Mouse (Mus musculus): Measurements from ENCODE around the gene Efcab9.
"Not testable (repeated sequence)": the region's sequence is repeated elsewhere in the genome, so short reads cannot be mapped to it uniquely, and the experiment has no call there.

Efcab9 gene

GRCm38 (mm10) chr11:32538846-32539245, 7.0 kb upstream of the Efcab9 start:
- DNase-seq (ENCODE audit: low read depth in 2 of 2, low spot score in 2 of 2) = no peak

- no peak for DNase-seq (ENCODE audit: low read depth in 2 of 2, low spot score in 2 of 2)
These were observed 6.6 kb upstream of the Efcab9 start for GRCm38 (mm10) chr11:32538435-32538834.

- DNase-seq (ENCODE audit: low read depth in 2 of 2, low spot score in 2 of 2) = no peak
These were observed 5.1 kb upstream of the Efcab9 start for GRCm38 (mm10) chr11:32536954-32537353.

GRCm38 (mm10) chr11:32535646-32536045, 3.8 kb upstream of the Efcab9 start:
- DNase-seq (ENCODE audit: low read depth in 2 of 2, low spot score in 2 of 2) = peak in 1 of 2 experiments; percentile 54

- no peak for DNase-seq (ENCODE audit: low read depth in 2 of 2, low spot score in 2 of 2)
These were observed 2.7 kb upstream of the Efcab9 start for GRCm38 (mm10) chr11:32534453-32535075.

GRCm38 (mm10) chr11:32533482-32534261, 1.8 kb upstream of the Efcab9 start:
- peak; percentile 56 to 76 for DNase-seq (ENCODE audit: low read depth in 2 of 2, low spot score in 2 of 2)

GRCm38 (mm10) chr11:32532765-32533481, 1.0 kb upstream of the Efcab9 start, which contains the start of gene Stk10:
Gene Stk10, plus strand, starts transcription at chr11:32533305.
- peak; percentile 88 to 91 for DNase-seq (ENCODE audit: low read depth in 2 of 2, low spot score in 2 of 2)

GRCm38 (mm10) chr11:32530151-32530550, 1.7 kb downstream of the Efcab9 start:
- DNase-seq (ENCODE audit: low read depth in 2 of 2, low spot score in 2 of 2) = peak in 1 of 2 experiments; percentile 40

- DNase-seq (ENCODE audit: low read depth in 2 of 2, low spot score in 2 of 2) = no peak
These were observed 4.9 kb downstream of the Efcab9 start for GRCm38 (mm10) chr11:32527006-32527405.

GRCm38 (mm10) chr11:32524122-32524920, 7.6 kb downstream of the Efcab9 start:
- no peak for DNase-seq (ENCODE audit: low read depth in 2 of 2, low spot score in 2 of 2)

- DNase-seq (ENCODE audit: low read depth in 2 of 2, low spot score in 2 of 2) = no peak
These were observed 10.6 kb downstream of the Efcab9 start for GRCm38 (mm10) chr11:32521246-32521645.

GRCm38 (mm10) chr11:32519354-32519753, 12.5 kb downstream of the Efcab9 start:
- no peak for DNase-seq (ENCODE audit: low read depth in 2 of 2, low spot score in 2 of 2)

- DNase-seq (ENCODE audit: low read depth in 2 of 2, low spot score in 2 of 2) = no peak
These were observed 13.1 kb downstream of the Efcab9 start for GRCm38 (mm10) chr11:32518770-32519169.

GRCm38 (mm10) chr11:32516916-32517712, 14.8 kb downstream of the Efcab9 start:
- no peak for DNase-seq (ENCODE audit: low read depth in 2 of 2, low spot score in 2 of 2)

GRCm38 (mm10) chr11:32516091-32516490, 15.8 kb downstream of the Efcab9 start:
- DNase-seq (ENCODE audit: low read depth in 2 of 2, low spot score in 2 of 2) = no peak

- not testable (repeated sequence) for DNase-seq (ENCODE audit: low read depth in 2 of 2, low spot score in 2 of 2)
These were observed 17.0 kb downstream of the Efcab9 start for GRCm38 (mm10) chr11:32514853-32515252.

GRCm38 (mm10) chr11:32510930-32511329, 21.0 kb downstream of the Efcab9 start:
- no peak for DNase-seq (ENCODE audit: low read depth in 2 of 2, low spot score in 2 of 2)

- no peak for DNase-seq (ENCODE audit: low read depth in 2 of 2, low spot score in 2 of 2)
These were observed 26.7 kb downstream of the Efcab9 start for GRCm38 (mm10) chr11:32505091-32505739.

- DNase-seq (ENCODE audit: low read depth in 2 of 2, low spot score in 2 of 2) = no peak
These were observed 28.2 kb downstream of the Efcab9 start for GRCm38 (mm10) chr11:32503711-32504110.

- no peak for DNase-seq (ENCODE audit: low read depth in 2 of 2, low spot score in 2 of 2)
These were observed 31.9 kb downstream of the Efcab9 start for GRCm38 (mm10) chr11:32499931-32500330.

Measured in CD8-positive naive resting alpha-beta T cell, adult 2 months (primary cell).